In the genomic region with DNA sequence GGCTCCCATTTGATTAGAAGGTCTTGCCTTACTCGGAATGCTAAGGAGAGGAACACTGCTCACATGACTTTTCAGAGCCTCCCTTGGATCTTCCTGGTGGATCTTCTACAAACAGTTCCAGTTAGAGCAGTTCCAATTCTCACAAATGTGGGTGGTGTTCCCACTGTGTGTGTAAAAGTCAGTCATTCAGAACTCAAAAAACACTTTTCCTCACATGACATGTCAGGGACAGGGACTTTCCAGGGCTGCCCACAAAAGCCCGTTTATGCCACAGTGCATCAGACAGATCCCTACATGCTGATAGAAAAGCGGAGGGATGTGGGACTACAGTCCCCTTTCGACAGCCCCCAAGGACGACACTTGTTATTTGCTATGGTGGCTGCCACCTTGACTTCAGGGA, we compare ENCODE assay signal across 29 mouse cellular contexts.
"Had no signal": no experiment of that assay in that cellular context is flagged by ENCODE, and none has a peak within 500 bp of the region (broad histone marks: within the 10 kb centered on the region; RNA-seq: fewer than 3 reads in every experiment).

No protein-coding gene starts in this region.

- H3K9me3 ChIP-seq: heart, embryonic 13.5 days; heart, embryonic 15.5 days; hindbrain, embryonic 10.5 days; hindbrain, embryonic 12.5 days; intestine, embryonic 15.5 days; kidney, embryonic 15.5 days; limb, embryonic 12.5 days; liver, embryonic 13.5 days; liver, embryonic 15.5 days had no signal

- H3K36me3 ChIP-seq: heart, embryonic 13.5 days; heart, embryonic 15.5 days; hindbrain, embryonic 10.5 days; hindbrain, embryonic 12.5 days; intestine, embryonic 15.5 days; kidney, embryonic 15.5 days; liver, embryonic 13.5 days; liver, embryonic 15.5 days had no signal

- H3K27ac ChIP-seq: gastrocnemius, adult 2 months; heart, adult 2 months; heart, embryonic 13.5 days; heart, embryonic 15.5 days; hindbrain, embryonic 10.5 days; hindbrain, embryonic 12.5 days; hindbrain, embryonic 14.5 days; intestine, embryonic 15.5 days; kidney, embryonic 15.5 days; kidney, postnatal 0 days; liver, embryonic 13.5 days; liver, embryonic 15.5 days had no signal

- ATAC-seq: hindbrain, embryonic 16.5 days; inflammation-experienced regulatory T-cells, adult 6 months; intestine, embryonic 15.5 days; intestine, postnatal 0 days had no signal

- H3K27me3 ChIP-seq: heart, embryonic 13.5 days; heart, embryonic 15.5 days; hindbrain, embryonic 12.5 days; intestine, embryonic 15.5 days; limb, embryonic 12.5 days; liver, embryonic 13.5 days; liver, embryonic 15.5 days had no signal

- DNase-seq: gastrocnemius, adult 2 months; gastrocnemius, postnatal 10 days; gastrocnemius, postnatal 25 days; heart, adult 2 months; heart, postnatal 4 days; kidney, adult 2 months; kidney, adult 9 months; kidney, postnatal 14 days; kidney, postnatal 36 days; layer of hippocampus, adult 9-11 months; layer of hippocampus, postnatal 36 days; left cerebral cortex, postnatal 4 days; liver; liver, embryonic 13.5 days had no signal

- H3K4me2 ChIP-seq: heart, embryonic 11.5 days; heart, embryonic 13.5 days; heart, embryonic 15.5 days; hindbrain, embryonic 12.5 days; hindbrain, embryonic 14.5 days; intestine, embryonic 15.5 days; kidney, embryonic 15.5 days; limb, embryonic 12.5 days; liver, embryonic 11.5 days; liver, embryonic 13.5 days; liver, embryonic 15.5 days had no signal

- H3K4me1 ChIP-seq: intestine, embryonic 15.5 days; kidney, embryonic 15.5 days; liver, embryonic 13.5 days; liver, embryonic 15.5 days had no signal

- H3K4me3 ChIP-seq: gastrocnemius, adult 2 months; heart, adult 2 months; heart, embryonic 13.5 days; heart, embryonic 15.5 days; hindbrain, embryonic 10.5 days; hindbrain, embryonic 12.5 days; intestine, embryonic 15.5 days; kidney, embryonic 15.5 days; limb, embryonic 12.5 days; liver, embryonic 13.5 days; liver, embryonic 15.5 days had no signal

- H3K9ac ChIP-seq: heart, embryonic 13.5 days; heart, embryonic 15.5 days; hindbrain, embryonic 12.5 days; hindbrain, embryonic 14.5 days; intestine, embryonic 15.5 days; kidney, embryonic 15.5 days; limb, embryonic 12.5 days; liver, embryonic 13.5 days; liver, embryonic 15.5 days had no signal
